Mouse (Mus musculus): ENCODE results near the gene Irs1. TPM values are rescaled to one million over a fixed set of nuclear protein-coding genes. Genes with fewer than 3 reads are reported as not detected.

Gene Irs1
- polyA plus RNA-seq (2015; fragmentation: Nextera tagmentation; extraction: Ambion mirVana): 2.1 TPM in 2 replicates

- Histone ChIP-seq H3K9ac (ENCODE audit: low read depth, low read length) (peak within 1 kb of the TSS; percentile 75), H3K9me3 (ENCODE audit: control insufficient read depth, low read length) (no peaks in the 10 kb centered on the region), H3K36me3 (ENCODE audit: control insufficient read depth, insufficient read depth, low read length) (no peaks in the 10 kb centered on the region), H3K4me1 (ENCODE audit: control insufficient read depth, insufficient read depth, low read length) (peaks cover 27% of the 10 kb centered on the region), H3K27me3 (replicated peaks; ENCODE audit: control insufficient read depth, insufficient read depth, low read length) (peaks cover 3% of the 10 kb centered on the region; the same call in 1 of the 2 replicates), H3K4me3 (ENCODE audit: low read length) (peak within 1 kb of the TSS; percentile 59), H3K27ac (ENCODE audit: low read length) (peak within 1 kb of the TSS; percentile 94), H3K4me2 (ENCODE audit: low read depth, low read length) (peak within 1 kb of the TSS; percentile 93)
- ATAC-seq: peak; percentile 93
- under 1% methylated on average over 56 of the region's 60 CpGs for WGBS
Observed at GRCm38 (mm10) chr1:82291151-82291797, at the start of gene Irs1. Gene Irs1, minus strand, starts transcription at chr1:82291416.

GRCm38 (mm10) chr1:82334506-82334905 lies 43.3 kb upstream of the Irs1 start:
- Histone ChIP-seq H3K27me3 (replicated peaks; ENCODE audit: control insufficient read depth, insufficient read depth, low read length) (no peaks in the 10 kb centered on the region), H3K9ac (ENCODE audit: low read depth, low read length) (no peak overlapping the region), H3K27ac (ENCODE audit: low read length) (no peak overlapping the region), H3K9me3 (ENCODE audit: control insufficient read depth, low read length) (no peaks in the 10 kb centered on the region), H3K36me3 (ENCODE audit: control insufficient read depth, insufficient read depth, low read length) (no peaks in the 10 kb centered on the region), H3K4me2 (ENCODE audit: low read depth, low read length) (no peak overlapping the region), H3K4me1 (ENCODE audit: control insufficient read depth, insufficient read depth, low read length) (no peaks in the 10 kb centered on the region), H3K4me3 (ENCODE audit: low read length) (no peak overlapping the region)
- ATAC-seq: peak; percentile 74
- WGBS: 69% methylated on average over 3 of the region's 3 CpGs

- H3K27me3 ChIP-seq (replicated peaks; ENCODE audit: control insufficient read depth, insufficient read depth, low read length): no peaks in the 10 kb centered on the region
- ATAC-seq: no peak
- no peak overlapping the region for H3K4me3 ChIP-seq (ENCODE audit: low read length)
- no peak overlapping the region for H3K4me2 ChIP-seq (ENCODE audit: low read depth, low read length)
- H3K36me3 ChIP-seq (ENCODE audit: control insufficient read depth, insufficient read depth, low read length): no peaks in the 10 kb centered on the region
- H3K9me3 ChIP-seq (ENCODE audit: control insufficient read depth, low read length): no peaks in the 10 kb centered on the region
- H3K9ac ChIP-seq (ENCODE audit: low read depth, low read length): no peak overlapping the region
- H3K27ac ChIP-seq (ENCODE audit: low read length): no peak overlapping the region
- H3K4me1 ChIP-seq (ENCODE audit: control insufficient read depth, insufficient read depth, low read length): no peaks in the 10 kb centered on the region
Observed at GRCm38 (mm10) chr1:82329954-82330247, 38.7 kb upstream of the Irs1 start.

- Histone ChIP-seq H3K4me3 (ENCODE audit: low read length) (no peak overlapping the region), H3K4me2 (ENCODE audit: low read depth, low read length) (no peak overlapping the region), H3K4me1 (ENCODE audit: control insufficient read depth, insufficient read depth, low read length) (no peaks in the 10 kb centered on the region), H3K9me3 (ENCODE audit: control insufficient read depth, low read length) (no peaks in the 10 kb centered on the region), H3K36me3 (ENCODE audit: control insufficient read depth, insufficient read depth, low read length) (no peaks in the 10 kb centered on the region), H3K27me3 (replicated peaks; ENCODE audit: control insufficient read depth, insufficient read depth, low read length) (no peaks in the 10 kb centered on the region), H3K9ac (ENCODE audit: low read depth, low read length) (no peak overlapping the region), H3K27ac (ENCODE audit: low read length) (no peak overlapping the region)
- WGBS: 76% methylated on average over 4 of the region's 4 CpGs
- ATAC-seq: no peak
Observed at GRCm38 (mm10) chr1:82329237-82329953, 38.2 kb upstream of the Irs1 start.

- Histone ChIP-seq H3K4me3 (ENCODE audit: low read length) (no peak overlapping the region), H3K27ac (ENCODE audit: low read length) (no peak overlapping the region), H3K4me1 (ENCODE audit: control insufficient read depth, insufficient read depth, low read length) (no peaks in the 10 kb centered on the region; the same call in 1 of the 2 replicates), H3K4me2 (ENCODE audit: low read depth, low read length) (no peak overlapping the region), H3K27me3 (replicated peaks; ENCODE audit: control insufficient read depth, insufficient read depth, low read length) (no peaks in the 10 kb centered on the region), H3K36me3 (ENCODE audit: control insufficient read depth, insufficient read depth, low read length) (no peaks in the 10 kb centered on the region), H3K9me3 (ENCODE audit: control insufficient read depth, low read length) (no peaks in the 10 kb centered on the region), H3K9ac (ENCODE audit: low read depth, low read length) (no peak overlapping the region)
- 90% methylated on average over 7 of the region's 7 CpGs for WGBS
- no peak for ATAC-seq
Observed at GRCm38 (mm10) chr1:82328033-82328775, 37.0 kb upstream of the Irs1 start.

GRCm38 (mm10) chr1:82326120-82326519 lies 34.9 kb upstream of the Irs1 start:
- H3K9ac ChIP-seq (ENCODE audit: low read depth, low read length): no peak overlapping the region
- H3K36me3 ChIP-seq (ENCODE audit: control insufficient read depth, insufficient read depth, low read length): no peaks in the 10 kb centered on the region
- no peaks in the 10 kb centered on the region for H3K9me3 ChIP-seq (ENCODE audit: control insufficient read depth, low read length)
- H3K4me2 ChIP-seq (ENCODE audit: low read depth, low read length): no peak overlapping the region
- no peak for ATAC-seq
- WGBS: 81% methylated on average over 5 of the region's 5 CpGs
- no peaks in the 10 kb centered on the region; the same call in 1 of the 2 replicates for H3K4me1 ChIP-seq (ENCODE audit: control insufficient read depth, insufficient read depth, low read length)
- H3K27ac ChIP-seq (ENCODE audit: low read length): no peak overlapping the region
- no peak overlapping the region for H3K4me3 ChIP-seq (ENCODE audit: low read length)
- no peaks in the 10 kb centered on the region for H3K27me3 ChIP-seq (replicated peaks; ENCODE audit: control insufficient read depth, insufficient read depth, low read length)

- Histone ChIP-seq H3K4me3 (ENCODE audit: low read length) (no peak overlapping the region), H3K27me3 (replicated peaks; ENCODE audit: control insufficient read depth, insufficient read depth, low read length) (no peaks in the 10 kb centered on the region), H3K9ac (ENCODE audit: low read depth, low read length) (no peak overlapping the region), H3K4me1 (ENCODE audit: control insufficient read depth, insufficient read depth, low read length) (no peaks in the 10 kb centered on the region; the same call in 1 of the 2 replicates), H3K36me3 (ENCODE audit: control insufficient read depth, insufficient read depth, low read length) (no peaks in the 10 kb centered on the region), H3K27ac (ENCODE audit: low read length) (no peak overlapping the region), H3K4me2 (ENCODE audit: low read depth, low read length) (no peak overlapping the region), H3K9me3 (ENCODE audit: control insufficient read depth, low read length) (no peaks in the 10 kb centered on the region)
- 33% methylated on average over 4 of the region's 4 CpGs for WGBS
- no peak for ATAC-seq
Observed at GRCm38 (mm10) chr1:82324131-82324785, 33.0 kb upstream of the Irs1 start.

GRCm38 (mm10) chr1:82321441-82321840 lies 30.2 kb upstream of the Irs1 start:
- Histone ChIP-seq H3K27me3 (replicated peaks; ENCODE audit: control insufficient read depth, insufficient read depth, low read length) (no peaks in the 10 kb centered on the region), H3K4me3 (ENCODE audit: low read length) (no peak overlapping the region), H3K4me2 (ENCODE audit: low read depth, low read length) (no peak overlapping the region), H3K27ac (ENCODE audit: low read length) (no peak overlapping the region), H3K9ac (ENCODE audit: low read depth, low read length) (no peak overlapping the region), H3K9me3 (ENCODE audit: control insufficient read depth, low read length) (no peaks in the 10 kb centered on the region), H3K36me3 (ENCODE audit: control insufficient read depth, insufficient read depth, low read length) (no peaks in the 10 kb centered on the region), H3K4me1 (ENCODE audit: control insufficient read depth, insufficient read depth, low read length) (peaks cover 5% of the 10 kb centered on the region; the same call in 1 of the 2 replicates)
- ATAC-seq: no peak
- 80% methylated on average over 1 of the region's 1 CpGs for WGBS

GRCm38 (mm10) chr1:82320864-82321263 lies 29.6 kb upstream of the Irs1 start:
- WGBS: 84% methylated on average over 10 of the region's 10 CpGs
- no peak overlapping the region for H3K9ac ChIP-seq (ENCODE audit: low read depth, low read length)

More at GRCm38 (mm10) chr1:82320864-82321263, 29.6 kb upstream of the Irs1 start:
- no peak for ATAC-seq
- Histone ChIP-seq H3K4me1 (ENCODE audit: control insufficient read depth, insufficient read depth, low read length) (peaks cover 5% of the 10 kb centered on the region; the same call in 1 of the 2 replicates), H3K9me3 (ENCODE audit: control insufficient read depth, low read length) (no peaks in the 10 kb centered on the region), H3K27ac (ENCODE audit: low read length) (no peak overlapping the region), H3K36me3 (ENCODE audit: control insufficient read depth, insufficient read depth, low read length) (no peaks in the 10 kb centered on the region), H3K4me2 (ENCODE audit: low read depth, low read length) (no peak overlapping the region), H3K27me3 (replicated peaks; ENCODE audit: control insufficient read depth, insufficient read depth, low read length) (no peaks in the 10 kb centered on the region), H3K4me3 (ENCODE audit: low read length) (no peak overlapping the region)
